Mouse (Mus musculus): Measurements from ENCODE around the gene Fbxo40. TPM values are rescaled to one million over a fixed set of nuclear protein-coding genes. Genes with fewer than 3 reads are reported as not detected.

The Fbxo40 gene
- polyA plus RNA-seq, 2 experiments, result 0.06 TPM; not detected in 1

- Histone ChIP-seq H3K4me1 (replicated peaks; ENCODE audit: control insufficient read depth in 2 of 2, insufficient read depth in 2 of 2, low read length in 1 of 2) (no peaks in the 10 kb centered on the region), H3K9ac (replicated peaks) (no peak overlapping the region), H3K27me3 (ENCODE audit: control insufficient read depth, insufficient read depth, low read length) (no peaks in the 10 kb centered on the region), H3K9me3 (ENCODE audit: control insufficient read depth, low read length) (no peaks in the 10 kb centered on the region), H3K4me3 (ENCODE audit: insufficient read depth in 1 of 2, low read depth in 2 of 2, low read length in 2 of 2) (no peak overlapping the region), H3K4me2 (ENCODE audit: low read depth) (no peak overlapping the region), H3K36me3 (replicated peaks; ENCODE audit: control insufficient read depth, insufficient read depth, low read depth) (peaks cover 11% of the 10 kb centered on the region), H3K27ac (no peak overlapping the region)
- ATAC-seq (ENCODE audit: insufficient read depth) (no peak), DNase-seq (ENCODE audit: low read depth in 3 of 3, low spot score in 3 of 3) (no peak)
- 77% methylated on average over 6 of the region's 6 CpGs for whole genome bisulfite sequencing (ENCODE audit: insufficient replicate concordance)
- no peak for TF ChIP-seq CTCF (IDR thresholded peaks at IDR 0.05; ENCODE audit: low read depth)
- no peak for TF ChIP-seq EP300 (IDR thresholded peaks at IDR 0.05; ENCODE audit: low read depth)
Observed at GRCm38 (mm10) chr16:36925351-36925750, 64.9 kb downstream of the Fbxo40 start.

GRCm38 (mm10) chr16:36924312-36924711 is 66.0 kb downstream of the Fbxo40 start:
- ATAC-seq (ENCODE audit: insufficient read depth) (no peak), DNase-seq (ENCODE audit: low read depth in 3 of 3, low spot score in 3 of 3) (no peak)
- H3K4me1 ChIP-seq (replicated peaks; ENCODE audit: control insufficient read depth in 2 of 2, insufficient read depth in 2 of 2, low read length in 1 of 2), result no peaks in the 10 kb centered on the region
- WGBS (ENCODE audit: insufficient replicate concordance), result 80% methylated on average over 8 of the region's 8 CpGs
- H3K27me3 ChIP-seq (ENCODE audit: control insufficient read depth, insufficient read depth, low read length), result no peaks in the 10 kb centered on the region
- H3K27ac ChIP-seq, result no peak overlapping the region
- peaks cover 8% of the 10 kb centered on the region for H3K36me3 ChIP-seq (replicated peaks; ENCODE audit: control insufficient read depth, insufficient read depth, low read depth)
- H3K4me2 ChIP-seq (ENCODE audit: low read depth), result no peak overlapping the region
- no peaks in the 10 kb centered on the region for H3K9me3 ChIP-seq (ENCODE audit: control insufficient read depth, low read length)
- H3K4me3 ChIP-seq (ENCODE audit: insufficient read depth in 1 of 2, low read depth in 2 of 2, low read length in 2 of 2), result no peak overlapping the region
- no peak overlapping the region for H3K9ac ChIP-seq (replicated peaks)
- TF ChIP-seq CTCF (IDR thresholded peaks at IDR 0.05; ENCODE audit: low read depth), result no peak
- TF ChIP-seq EP300 (IDR thresholded peaks at IDR 0.05; ENCODE audit: low read depth), result no peak

- H3K27me3 ChIP-seq (ENCODE audit: control insufficient read depth, insufficient read depth, low read length), result no peaks in the 10 kb centered on the region
- H3K9ac ChIP-seq (replicated peaks), result no peak overlapping the region
- H3K27ac ChIP-seq, result no peak overlapping the region
- peaks cover 12% of the 10 kb centered on the region for H3K36me3 ChIP-seq (replicated peaks; ENCODE audit: control insufficient read depth, insufficient read depth, low read depth)
- H3K4me2 ChIP-seq (ENCODE audit: low read depth), result no peak overlapping the region
- no peak overlapping the region for H3K4me3 ChIP-seq (ENCODE audit: insufficient read depth in 1 of 2, low read depth in 2 of 2, low read length in 2 of 2)
- H3K4me1 ChIP-seq (replicated peaks; ENCODE audit: control insufficient read depth in 2 of 2, insufficient read depth in 2 of 2, low read length in 1 of 2), result no peaks in the 10 kb centered on the region
- DNase-seq (ENCODE audit: low read depth in 3 of 3, low spot score in 3 of 3), result no peak
- TF ChIP-seq CTCF (IDR thresholded peaks at IDR 0.05; ENCODE audit: low read depth) (no peak), EP300 (IDR thresholded peaks at IDR 0.05; ENCODE audit: low read depth) (no peak)
- ATAC-seq (ENCODE audit: insufficient read depth), result no peak
- H3K9me3 ChIP-seq (ENCODE audit: control insufficient read depth, low read length), result no peaks in the 10 kb centered on the region
- 71% methylated on average over 6 of the region's 6 CpGs for WGBS (ENCODE audit: insufficient replicate concordance)
Observed at GRCm38 (mm10) chr16:36921980-36922379, 68.3 kb downstream of the Fbxo40 start.

- no peak overlapping the region for H3K4me3 ChIP-seq (ENCODE audit: insufficient read depth in 1 of 2, low read depth in 2 of 2, low read length in 2 of 2)
- no peak overlapping the region for H3K4me2 ChIP-seq (ENCODE audit: low read depth)
- TF ChIP-seq CTCF (IDR thresholded peaks at IDR 0.05; ENCODE audit: low read depth) (no peak), EP300 (IDR thresholded peaks at IDR 0.05; ENCODE audit: low read depth) (no peak)
- H3K9me3 ChIP-seq (ENCODE audit: control insufficient read depth, low read length), result no peaks in the 10 kb centered on the region
- ATAC-seq (ENCODE audit: insufficient read depth) (no peak), DNase-seq (ENCODE audit: low read depth in 3 of 3, low spot score in 3 of 3) (no peak)
- H3K27me3 ChIP-seq (ENCODE audit: control insufficient read depth, insufficient read depth, low read length), result no peaks in the 10 kb centered on the region
- no peak overlapping the region for H3K27ac ChIP-seq
- no peak overlapping the region for H3K9ac ChIP-seq (replicated peaks)
- H3K4me1 ChIP-seq (replicated peaks; ENCODE audit: control insufficient read depth in 2 of 2, insufficient read depth in 2 of 2, low read length in 1 of 2), result no peaks in the 10 kb centered on the region
- peaks cover 11% of the 10 kb centered on the region for H3K36me3 ChIP-seq (replicated peaks; ENCODE audit: control insufficient read depth, insufficient read depth, low read depth)
- WGBS (ENCODE audit: insufficient replicate concordance), result 78% methylated on average over 8 of the region's 8 CpGs
Observed at GRCm38 (mm10) chr16:36921067-36921613, 69.1 kb downstream of the Fbxo40 start.

GRCm38 (mm10) chr16:36920410-36920809 is 69.9 kb downstream of the Fbxo40 start:
- no peak for DNase-seq (ENCODE audit: low read depth in 3 of 3, low spot score in 3 of 3)
- TF ChIP-seq CTCF (IDR thresholded peaks at IDR 0.05; ENCODE audit: low read depth), result no peak
- TF ChIP-seq EP300 (IDR thresholded peaks at IDR 0.05; ENCODE audit: low read depth), result no peak
- WGBS (ENCODE audit: insufficient replicate concordance), result 64% methylated on average over 3 of the region's 3 CpGs
- H3K4me1 ChIP-seq (replicated peaks; ENCODE audit: control insufficient read depth in 2 of 2, insufficient read depth in 2 of 2, low read length in 1 of 2), result no peaks in the 10 kb centered on the region
- no peak overlapping the region for H3K27ac ChIP-seq
- H3K4me2 ChIP-seq (ENCODE audit: low read depth), result no peak overlapping the region
- no peaks in the 10 kb centered on the region for H3K9me3 ChIP-seq (ENCODE audit: control insufficient read depth, low read length)
- no peak overlapping the region for H3K4me3 ChIP-seq (ENCODE audit: insufficient read depth in 1 of 2, low read depth in 2 of 2, low read length in 2 of 2)
- H3K36me3 ChIP-seq (replicated peaks; ENCODE audit: control insufficient read depth, insufficient read depth, low read depth), result peaks cover 11% of the 10 kb centered on the region
- no peak overlapping the region for H3K9ac ChIP-seq (replicated peaks)
- no peaks in the 10 kb centered on the region for H3K27me3 ChIP-seq (ENCODE audit: control insufficient read depth, insufficient read depth, low read length)
- ATAC-seq (ENCODE audit: insufficient read depth), result no peak

Measured in liver, embryonic 14.5 days (tissue).